Mouse (Mus musculus): Measurements from ENCODE around the gene Hist1h3f.

DNA sequence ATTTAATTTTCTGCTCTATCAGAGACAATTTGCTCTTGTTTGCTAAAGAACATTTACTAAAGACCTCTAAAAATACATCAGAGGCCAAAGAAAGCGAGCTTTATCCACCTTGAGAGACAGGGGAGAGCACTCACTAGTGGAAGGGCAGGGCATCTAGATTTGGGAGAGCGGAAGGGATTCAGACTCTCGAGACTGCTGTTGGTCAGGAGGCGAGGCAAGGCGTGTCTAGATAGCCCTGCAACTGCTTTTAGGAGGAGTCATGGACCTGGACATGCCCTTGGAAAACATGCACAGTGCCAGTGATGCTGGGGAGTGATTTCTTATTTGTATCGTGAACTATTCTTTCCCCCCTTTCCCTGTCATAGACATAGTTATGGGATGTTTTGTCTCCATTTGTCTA lies 48.3 kb upstream of the Hist1h3f start:
- TF ChIP-seq POLR2A (IDR thresholded peaks at IDR 0.05; ENCODE audit: borderline replicate concordance, extremely low read depth, low read depth, low read length) (no peak), CTCF (IDR thresholded peaks at IDR 0.05; ENCODE audit: insufficient read depth, low read length) (no peak)
